Mouse (Mus musculus) kidney, adult 2 months (tissue): ENCODE data around the gene Tbccd1. TPM values are rescaled to one million over a fixed set of nuclear protein-coding genes. Genes with fewer than 3 reads are reported as not detected.

Source experiments
- DNase-seq: peaks from one replicate; pipeline ENCODE4 v3.0.0; 2021
- H3K27ac ChIP-seq: fragments of 200-500 bp; 2 replicates; pipeline ENCODE4 v1.5.1; 2012; ENCODE audit warnings: low read depth, low read length, control low read depth, inconsistent platforms; ENCODE audit not compliant: insufficient read depth
- H3K27me3 ChIP-seq: fragments of 200-500 bp; replicated peaks from 2 replicates; pipeline ENCODE4 v1.6.1; 2012; ENCODE audit warnings: mild to moderate bottlenecking, moderate library complexity, low read length, inconsistent platforms; ENCODE audit not compliant: control insufficient read depth, insufficient read depth
- H3K36me3 ChIP-seq: fragments of 200-500 bp; 2 replicates; pipeline ENCODE4 v1.6.1; 2012; ENCODE audit warnings: mild to moderate bottlenecking, moderate library complexity, low read length, inconsistent platforms; ENCODE audit not compliant: control insufficient read depth, insufficient read depth
- H3K4me1 ChIP-seq: fragments of 200-500 bp; 2 replicates; pipeline ENCODE4 v1.6.1; 2011; ENCODE audit warnings: low read length; ENCODE audit not compliant: control insufficient read depth, insufficient read depth
- H3K4me3 ChIP-seq: fragments of 200-500 bp; 2 replicates; pipeline ENCODE4 v1.5.1; 2011; ENCODE audit warnings: mild to moderate bottlenecking, low read depth, low read length, control low read depth; ENCODE audit not compliant: insufficient read depth
- CTCF ChIP-seq: fragments of 200-500 bp; conservative IDR thresholded peaks from 2 replicates; pipeline ENCODE4 v1.5.1; 2011; ENCODE audit warnings: low read depth, mild to moderate bottlenecking, control low read depth, low read length, moderate library complexity, mixed read lengths; ENCODE audit not compliant: insufficient read depth, insufficient read length
- POLR2A ChIP-seq: fragments of 200-500 bp; IDR thresholded peaks from one replicate; pipeline ENCODE4 v1.6.1; 2011; ENCODE audit warnings: low read depth, low read length, control low read depth
- WGBS: fragments of 180-500 bp; shearing (Covaris S2); methylation state at CpG from one replicate; pipeline ENCODE4 v1.1.7; 2018; 5-methylcytosine and 5-hydroxymethylcytosine counted together
- polyA plus RNA-seq: library from polyadenylated mRNA; depleted of rRNA; stranded (reverse); fragments of >200 nt; gene quantifications from 2 replicates; pipeline ENCODE4 v1.2.3, GENCODE M21; 2012; rRNA removed

Gene Tbccd1
- 20.1 and 20.6 TPM in 2 replicates for polyA plus RNA-seq

- Histone ChIP-seq H3K4me1 (peaks cover 9% of the 10 kb centered on the region), H3K36me3 (peaks cover 2% of the 10 kb centered on the region; the same call in 1 of the 2 replicates), H3K4me3 (peak within 1 kb of the TSS; percentile 94), H3K27ac (peak within 1 kb of the TSS; percentile 86), H3K27me3 (no peaks in the 10 kb centered on the region)
- WGBS: under 1% methylated on average over 62 of the region's 62 CpGs
- TF ChIP-seq CTCF: no peak
- TF ChIP-seq POLR2A: peak; percentile 56
- peak; percentile 100 for DNase-seq
Observed at GRCm38 (mm10) chr16:22857431-22858113, at the start of gene Tbccd1, which contains the start of gene Dnajb11. Tbccd1 (minus strand) TSS chr16:22857669. Dnajb11 (plus strand) TSS chr16:22857845.

- no peak for TF ChIP-seq CTCF
- no peak for TF ChIP-seq POLR2A
- 27% methylated on average over 3 of the region's 3 CpGs for WGBS
Observed at GRCm38 (mm10) chr16:22901326-22901725, 43.9 kb upstream of the Tbccd1 start.

GRCm38 (mm10) chr16:22899866-22900570, 42.5 kb upstream of the Tbccd1 start:
- Histone ChIP-seq H3K4me3 (no peak overlapping the region), H3K27me3 (no peaks in the 10 kb centered on the region), H3K36me3 (no peaks in the 10 kb centered on the region), H3K27ac (no peak overlapping the region), H3K4me1 (no peaks in the 10 kb centered on the region)
- TF ChIP-seq POLR2A (no peak), CTCF (no peak)
- WGBS: 82% methylated on average over 10 of the region's 10 CpGs
- DNase-seq: no peak

More at GRCm38 (mm10) chr16:22901326-22901725, 43.9 kb upstream of the Tbccd1 start:
- H3K4me3 ChIP-seq: no peak overlapping the region
- no peaks in the 10 kb centered on the region for H3K36me3 ChIP-seq
- DNase-seq: peak; percentile 49
- H3K4me1 ChIP-seq: no peaks in the 10 kb centered on the region
- no peak overlapping the region for H3K27ac ChIP-seq
- no peaks in the 10 kb centered on the region for H3K27me3 ChIP-seq

- no peak overlapping the region for H3K27ac ChIP-seq
- no peaks in the 10 kb centered on the region for H3K27me3 ChIP-seq
- H3K4me3 ChIP-seq: no peak overlapping the region
- WGBS: 42% methylated on average over 5 of the region's 5 CpGs
- TF ChIP-seq CTCF (no peak), POLR2A (no peak)
- no peaks in the 10 kb centered on the region for H3K36me3 ChIP-seq
- no peak for DNase-seq
- no peaks in the 10 kb centered on the region for H3K4me1 ChIP-seq
Observed at GRCm38 (mm10) chr16:22899346-22899745, 41.9 kb upstream of the Tbccd1 start.

DNA sequence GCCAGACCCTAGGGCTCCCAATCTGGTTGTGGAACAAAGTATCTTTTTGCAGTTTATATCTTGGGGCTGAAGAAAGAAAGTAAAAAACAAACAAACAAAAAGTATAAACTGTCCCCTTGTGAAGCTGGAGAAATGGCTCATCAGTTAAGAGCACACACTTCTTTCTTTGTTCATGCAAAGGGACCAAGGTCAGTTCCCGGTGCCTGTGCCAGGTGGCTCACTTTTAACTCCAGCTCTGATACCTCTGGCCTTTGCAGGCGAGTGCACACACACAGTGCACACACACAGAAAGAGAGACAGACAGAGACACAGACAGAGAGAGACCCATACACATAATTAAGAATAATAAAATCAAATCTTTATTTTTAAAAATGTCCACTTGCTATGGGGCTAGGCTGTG, 39.1 kb upstream of the Tbccd1 start:
- Histone ChIP-seq H3K36me3 (no peaks in the 10 kb centered on the region), H3K4me1 (no peaks in the 10 kb centered on the region), H3K4me3 (no peak overlapping the region), H3K27ac (no peak overlapping the region), H3K27me3 (no peaks in the 10 kb centered on the region)
- 54% methylated on average over 2 of the region's 2 CpGs for WGBS
- DNase-seq: no peak
- TF ChIP-seq CTCF: no peak
- no peak for TF ChIP-seq POLR2A

- WGBS: 69% methylated on average over 8 of the region's 8 CpGs
- H3K4me1 ChIP-seq: no peaks in the 10 kb centered on the region
- DNase-seq: no peak
- TF ChIP-seq POLR2A: no peak
- no peak for TF ChIP-seq CTCF
- H3K27ac ChIP-seq: no peak overlapping the region
- H3K27me3 ChIP-seq: no peaks in the 10 kb centered on the region
- H3K36me3 ChIP-seq: no peaks in the 10 kb centered on the region
- H3K4me3 ChIP-seq: no peak overlapping the region
Observed at GRCm38 (mm10) chr16:22894095-22894494, 36.6 kb upstream of the Tbccd1 start.

DNA sequence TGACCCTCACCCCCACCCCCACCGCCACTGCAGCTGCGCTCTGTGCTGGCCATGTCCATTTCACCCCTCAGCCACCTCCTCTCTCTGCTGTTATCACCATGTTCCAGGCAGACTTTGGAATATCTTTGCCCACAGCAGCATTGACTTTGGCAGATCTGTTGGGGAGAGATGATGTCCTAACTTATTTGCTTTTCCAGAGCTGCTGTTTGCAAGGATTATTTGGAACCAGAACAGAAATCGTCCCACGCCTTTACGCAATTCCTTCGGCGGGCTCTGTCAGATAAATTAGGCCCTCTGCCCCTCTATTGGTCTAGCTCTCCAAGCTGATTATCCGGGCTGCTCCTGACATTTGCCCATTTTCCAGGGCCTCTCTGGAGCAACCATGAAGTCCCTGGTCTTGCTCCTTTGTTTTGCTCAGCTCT, 34.3 kb upstream of the Tbccd1 start:
- no peak overlapping the region for H3K27ac ChIP-seq
- H3K4me1 ChIP-seq: no peaks in the 10 kb centered on the region
- 93% methylated on average over 8 of the region's 8 CpGs for WGBS
- H3K36me3 ChIP-seq: no peaks in the 10 kb centered on the region
- H3K4me3 ChIP-seq: no peak overlapping the region
- no peak for DNase-seq
- TF ChIP-seq CTCF: no peak
- TF ChIP-seq POLR2A: no peak
- no peaks in the 10 kb centered on the region for H3K27me3 ChIP-seq
